Mouse (Mus musculus): ENCODE measurements around the gene CK137956. TPM values are rescaled to one million over a fixed set of nuclear protein-coding genes. Genes with fewer than 3 reads are reported as not detected.

The CK137956 gene
- total RNA-seq, 2 experiments from 2014 or later = 0.67 to 0.74 TPM

DNA sequence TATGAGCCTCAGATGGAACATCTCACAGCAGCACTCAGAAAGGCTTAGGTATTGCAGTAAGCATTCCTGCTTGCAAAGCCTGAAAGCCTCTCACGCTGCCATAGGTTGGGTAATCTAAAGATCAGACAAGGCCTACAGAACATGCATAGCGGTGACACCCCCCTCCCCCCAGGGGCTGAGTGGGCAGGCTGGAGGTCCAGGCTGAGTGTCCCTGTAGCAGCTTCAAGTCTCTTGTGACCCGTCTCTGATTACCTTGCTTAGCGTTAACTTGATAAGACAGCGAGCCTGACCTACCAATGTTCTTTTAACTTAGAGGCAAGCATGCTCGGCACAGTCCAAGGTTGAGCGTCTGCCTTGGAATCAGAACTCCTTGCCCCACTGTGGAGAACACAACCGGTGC lies 91.8 kb downstream of the CK137956 start:
- DNase-seq (ENCODE audit: low spot score in 2 of 2) = no peak
- Histone ChIP-seq H3K27ac (no peak overlapping the region), H3K4me3 (no peak overlapping the region)
- TF ChIP-seq CTCF (conservative IDR thresholded peaks at IDR 0.05) = no peak

Other genes with a start within 250 kb of the CK137956 start
- 10 to 100 TPM; 43.1 to 48.9 TPM for gene Csmd2, start 16.9 kb upstream of the CK137956 start, total RNA-seq (2021)

Measured in layer of hippocampus, adult 2 months (tissue).